Mouse (Mus musculus) cerebral cortex, adult 2 months (tissue): ENCODE data around the gene Ajuba.

ENCODE experiments used
- WGBS: fragments of 180-500 bp; shearing (Covaris S2); methylation state at CpG from one replicate; pipeline ENCODE4 v1.1.7; 2018; 5-methylcytosine and 5-hydroxymethylcytosine counted together

Gene Ajuba

GRCm38 (mm10) chr14:54592319-54592934 is 15.1 kb upstream of the Ajuba start:
- 26% methylated on average over 10 of the region's 10 CpGs for WGBS

GRCm38 (mm10) chr14:54591056-54591455 is 13.7 kb upstream of the Ajuba start:
- 96% methylated on average over 16 of the region's 16 CpGs for WGBS

GRCm38 (mm10) chr14:54583681-54584338 is 6.5 kb upstream of the Ajuba start:
- 47% methylated on average over 7 of the region's 7 CpGs for WGBS

- 96% methylated on average over 9 of the region's 9 CpGs for WGBS
These were observed 5.2 kb upstream of the Ajuba start for GRCm38 (mm10) chr14:54582536-54582935.

GRCm38 (mm10) chr14:54579638-54580037 is 2.3 kb upstream of the Ajuba start:
- 83% methylated on average over 7 of the region's 7 CpGs for WGBS

GRCm38 (mm10) chr14:54578063-54578462 is 705 bp upstream of the Ajuba start:
- 3% methylated on average over 10 of the region's 10 CpGs for WGBS

GRCm38 (mm10) chr14:54576241-54577088 is 893 bp downstream of the Ajuba start:
- 1% methylated on average over 84 of the region's 84 CpGs for WGBS

GRCm38 (mm10) chr14:54575631-54576030 is 1.7 kb downstream of the Ajuba start:
- 2% methylated on average over 39 of the region's 39 CpGs for WGBS

GRCm38 (mm10) chr14:54575031-54575430 is 2.3 kb downstream of the Ajuba start:
- WGBS: 37% methylated on average over 8 of the region's 8 CpGs

GRCm38 (mm10) chr14:54574253-54574652 is 3.1 kb downstream of the Ajuba start:
- WGBS: 60% methylated on average over 4 of the region's 4 CpGs

GRCm38 (mm10) chr14:54572790-54573736 is 4.3 kb downstream of the Ajuba start:
- 59% methylated on average over 14 of the region's 14 CpGs for WGBS

- WGBS: 70% methylated on average over 4 of the region's 4 CpGs
These were observed 5.2 kb downstream of the Ajuba start for GRCm38 (mm10) chr14:54572122-54572521.

GRCm38 (mm10) chr14:54569451-54570392 is 7.6 kb downstream of the Ajuba start:
- WGBS: 78% methylated on average over 17 of the region's 17 CpGs

- 67% methylated on average over 15 of the region's 15 CpGs for WGBS
These were observed 8.5 kb downstream of the Ajuba start for GRCm38 (mm10) chr14:54568694-54569414.

GRCm38 (mm10) chr14:54560527-54561242 is 16.7 kb downstream of the Ajuba start:
- WGBS: 78% methylated on average over 14 of the region's 14 CpGs

GRCm38 (mm10) chr14:54557330-54557729 is 20.0 kb downstream of the Ajuba start:
- WGBS: 67% methylated on average over 8 of the region's 8 CpGs

GRCm38 (mm10) chr14:54553975-54554769 is 23.2 kb downstream of the Ajuba start, which contains the start of gene Haus4:
Gene Haus4 (minus strand): TSS chr14:54554616.
- 1% methylated on average over 76 of the region's 76 CpGs for WGBS

GRCm38 (mm10) chr14:54553454-54553974 is 23.8 kb downstream of the Ajuba start:
- WGBS: 7% methylated on average over 21 of the region's 21 CpGs
